Mouse (Mus musculus) spleen, adult 18-20 months (tissue): Measurements from ENCODE around the gene Kmt2e.
"Not testable (repeated sequence)": the region's sequence is repeated elsewhere in the genome, so short reads cannot be mapped to it uniquely, and the experiment has no call there.

ENCODE experiments used
- DNase-seq, 2 experiments: peaks; one replicate each; pipeline ENCODE4 v3.0.0; 2022; ENCODE audit warnings: mixed read lengths in 2 of 2

Gene Kmt2e

DNA sequence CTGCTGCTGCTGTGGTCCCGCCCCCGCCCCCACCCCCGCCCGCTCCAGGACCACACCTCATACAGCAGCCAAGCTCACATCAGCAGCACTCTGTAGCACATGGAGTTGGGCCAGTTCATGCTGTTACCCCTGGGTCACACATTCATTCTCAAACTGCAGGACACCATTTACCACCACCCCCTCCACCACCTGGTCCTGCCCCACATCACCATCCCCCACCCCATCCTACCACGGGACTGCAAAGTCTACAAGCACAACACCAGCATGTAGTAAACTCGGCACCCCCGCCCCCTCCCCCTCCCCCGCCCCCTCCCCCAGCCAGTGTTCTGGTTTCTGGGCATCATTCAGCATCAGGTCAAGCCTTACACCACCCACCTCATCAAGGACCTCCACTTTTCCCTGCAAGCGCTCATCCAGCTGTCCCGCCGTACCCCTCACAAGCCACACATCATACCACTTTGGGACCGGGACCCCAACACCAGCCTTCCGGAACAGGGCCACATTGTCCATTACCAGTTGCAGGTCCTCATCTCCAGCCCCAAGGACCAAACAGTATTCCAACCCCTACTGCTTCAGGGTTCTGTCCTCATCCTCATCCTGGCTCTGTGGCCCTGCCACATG, 68.2 kb downstream of the Kmt2e start:
- no peak for DNase-seq

DNA sequence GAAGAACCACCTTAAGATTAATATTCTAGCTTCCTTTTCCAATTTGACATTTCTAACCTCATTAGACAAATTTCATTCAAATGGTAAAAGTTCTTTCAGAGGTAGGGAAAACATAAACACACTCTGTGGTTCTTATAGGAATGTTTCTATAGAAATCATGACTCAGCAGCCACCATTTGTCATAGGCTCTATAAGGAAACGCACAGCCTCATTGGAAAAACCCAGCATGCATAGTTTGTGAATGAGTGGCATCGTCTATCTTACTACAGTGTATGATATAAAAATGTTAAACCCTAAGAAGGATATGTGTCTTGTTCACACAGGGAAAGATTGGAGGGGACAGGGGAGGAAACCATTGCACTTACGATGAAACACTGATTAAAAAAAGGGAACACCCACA, 71.3 kb downstream of the Kmt2e start:
- DNase-seq = no peak

DNA sequence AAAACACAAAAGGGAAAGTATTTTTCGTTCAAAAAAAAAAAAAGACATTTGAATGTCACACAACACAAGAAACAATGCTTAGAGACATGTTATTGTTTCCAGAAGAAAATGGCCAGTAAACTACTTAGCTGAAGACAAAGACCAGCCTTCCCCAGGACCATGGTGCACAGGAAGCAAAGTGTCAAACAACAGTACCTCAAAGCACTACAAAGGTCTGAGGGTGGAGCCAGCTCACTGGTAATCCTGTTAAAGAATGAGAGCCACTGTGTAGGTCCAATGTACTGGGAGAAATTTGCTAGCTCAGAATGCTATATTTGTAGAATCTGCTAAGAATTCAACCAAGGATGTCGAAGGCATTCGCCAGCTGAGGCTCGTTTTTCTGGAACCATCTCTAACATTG, 73.0 kb downstream of the Kmt2e start:
- DNase-seq = no peak

DNA sequence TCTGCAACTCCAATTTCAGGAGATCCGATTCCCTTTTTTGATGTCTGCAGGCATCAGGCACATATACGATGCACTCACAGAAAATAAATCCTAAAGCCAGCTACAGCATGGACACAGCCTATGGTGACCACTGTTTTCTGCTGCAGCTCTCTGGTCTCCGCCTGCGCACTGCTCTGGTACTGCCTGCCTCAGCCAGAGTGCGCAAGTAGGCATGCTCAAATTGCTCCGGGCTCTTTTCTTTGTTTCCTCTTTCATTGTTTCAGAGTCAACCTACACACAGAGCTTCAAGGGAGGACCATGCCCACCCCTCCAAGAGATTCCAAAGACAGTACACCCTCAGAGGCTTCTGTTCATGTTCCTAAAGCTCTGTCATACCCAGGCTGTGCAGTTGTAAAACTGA, 74.4 kb downstream of the Kmt2e start:
- no peak for DNase-seq

DNA sequence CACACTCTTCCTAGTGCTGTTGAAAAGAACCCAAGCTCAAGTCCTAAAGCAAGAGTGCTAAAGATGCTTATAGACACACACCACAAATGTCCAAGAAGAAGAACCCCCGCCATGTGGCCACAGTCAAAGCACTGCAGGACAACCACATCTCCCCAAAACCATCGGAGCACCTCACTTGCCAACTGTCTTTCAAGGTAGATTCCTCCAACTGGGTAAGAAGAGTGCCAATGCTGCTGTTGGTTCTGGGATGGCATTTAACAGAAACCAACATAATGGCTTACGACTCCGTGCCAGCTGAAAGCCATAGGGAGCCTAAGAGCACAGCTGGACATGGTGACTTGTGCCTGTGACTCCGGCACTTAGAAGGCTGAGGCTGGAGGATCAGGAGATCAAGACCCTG, 77.2 kb downstream of the Kmt2e start:
- DNase-seq = no peak

DNA sequence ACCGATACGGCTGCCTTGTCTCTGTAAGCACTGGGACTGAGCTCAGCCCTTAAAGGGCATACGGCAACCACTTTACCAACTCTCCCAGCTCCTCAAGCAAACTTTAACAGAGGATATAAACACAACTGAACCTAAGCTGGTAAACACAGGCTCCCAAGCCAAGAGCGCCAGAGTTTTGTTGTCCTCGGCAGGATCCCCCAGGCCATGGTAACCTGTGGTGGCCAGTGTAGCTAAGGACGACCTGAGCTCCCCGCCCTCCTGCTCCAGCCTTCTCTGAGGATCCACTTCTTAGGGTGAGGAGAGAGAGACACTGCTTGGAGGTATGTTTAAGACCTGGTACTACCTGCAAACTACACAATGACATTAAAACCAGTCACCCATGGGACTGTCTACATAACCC, 78.3 kb downstream of the Kmt2e start:
- no peak for DNase-seq

DNA sequence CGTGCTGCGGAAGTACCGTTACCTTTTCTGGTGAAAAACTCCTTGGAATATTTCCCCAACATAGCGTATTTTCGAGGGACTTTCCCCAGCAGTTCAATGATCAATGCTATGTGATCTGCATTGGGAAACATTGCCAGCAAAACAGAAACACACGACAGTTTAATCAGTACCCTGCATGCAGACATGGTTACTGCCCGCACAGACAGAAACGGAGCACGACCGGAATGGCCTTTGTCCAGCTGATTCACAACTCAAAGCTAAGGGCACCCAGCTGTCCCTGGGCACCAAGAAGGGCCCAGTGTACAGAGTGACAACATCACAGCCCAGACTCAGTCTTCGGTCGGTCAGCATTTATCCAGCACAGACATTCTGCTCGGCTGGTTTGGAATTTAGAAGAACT, 79.2 kb downstream of the Kmt2e start:
- DNase-seq = no peak

DNA sequence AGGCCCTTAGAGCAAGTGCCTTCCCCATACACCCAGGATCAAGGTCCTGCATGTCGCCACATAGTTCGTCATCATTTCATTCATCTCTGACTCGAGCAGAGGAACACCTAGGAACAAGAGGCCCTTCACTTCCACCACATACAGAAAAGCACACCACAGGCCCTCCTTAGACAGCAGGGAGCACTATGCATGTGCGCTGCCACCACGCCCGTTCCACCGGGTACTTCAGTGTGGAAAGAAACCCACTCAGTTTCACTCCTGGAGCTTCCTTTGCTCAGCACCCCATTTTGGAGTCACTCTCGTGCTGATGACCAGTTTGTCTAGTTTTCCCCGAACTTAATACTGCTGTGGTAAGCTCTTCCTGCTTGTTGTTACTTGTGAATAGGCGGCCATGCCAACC, 80.8 kb downstream of the Kmt2e start:
- DNase-seq = no peak

DNA sequence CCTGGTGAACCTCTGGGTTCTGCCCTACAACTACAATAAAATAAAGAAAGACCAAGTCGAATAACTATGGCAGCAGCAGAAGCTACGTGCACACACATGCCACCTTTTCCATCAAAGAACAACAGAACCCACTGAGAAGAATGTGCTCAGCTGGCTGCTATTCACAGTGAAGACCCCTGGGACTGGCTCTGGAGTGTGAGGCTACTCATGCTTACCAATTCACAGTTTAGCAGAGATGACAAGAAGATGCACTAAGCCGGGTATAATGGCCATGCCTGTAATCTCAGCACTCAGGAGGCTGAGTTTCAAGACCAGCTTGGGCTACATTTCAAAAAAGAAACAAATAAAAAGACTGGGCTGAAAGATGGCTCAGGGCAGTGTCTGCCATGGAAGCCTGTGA, 82.7 kb downstream of the Kmt2e start:
- no peak for DNase-seq

DNA sequence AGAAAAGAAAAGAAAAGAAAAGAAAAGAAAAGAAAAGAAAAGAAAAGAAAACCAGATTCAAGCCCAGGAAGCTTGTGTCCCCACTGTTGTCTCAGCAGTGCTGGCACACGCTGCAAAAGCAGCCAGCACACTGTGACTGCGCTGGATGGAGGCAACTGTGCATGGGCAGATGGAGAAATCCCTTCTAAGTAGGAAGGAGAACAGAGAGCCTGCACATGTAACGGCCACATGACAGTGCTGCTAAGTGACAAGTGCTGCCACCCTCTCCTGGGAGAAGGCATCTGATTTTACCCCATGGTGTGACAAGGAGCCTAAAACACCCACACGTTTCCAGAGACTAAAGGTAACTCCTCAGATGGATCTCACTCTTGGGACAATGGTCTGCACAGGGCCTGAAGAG, 83.6 kb downstream of the Kmt2e start:
- no peak for DNase-seq

DNA sequence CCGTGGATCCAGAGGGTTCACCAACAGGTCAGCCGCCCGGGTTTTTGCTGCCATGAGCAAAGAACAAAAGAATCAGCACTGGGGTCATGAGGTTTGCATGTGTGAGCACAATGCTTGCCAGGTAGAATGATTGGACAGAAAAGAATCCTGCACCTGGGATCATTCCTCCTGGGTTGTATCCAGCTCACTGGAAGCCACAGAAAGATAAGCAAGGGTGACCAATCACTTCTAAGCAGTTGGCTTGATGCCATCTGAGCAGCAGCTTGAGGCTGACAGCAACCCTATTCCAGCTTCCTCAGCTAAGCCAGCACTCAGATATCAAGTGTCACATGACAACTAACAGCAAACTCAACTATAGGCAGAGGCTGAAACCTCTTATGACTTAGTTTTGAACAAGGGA, 84.4 kb downstream of the Kmt2e start:
- DNase-seq = no peak

DNA sequence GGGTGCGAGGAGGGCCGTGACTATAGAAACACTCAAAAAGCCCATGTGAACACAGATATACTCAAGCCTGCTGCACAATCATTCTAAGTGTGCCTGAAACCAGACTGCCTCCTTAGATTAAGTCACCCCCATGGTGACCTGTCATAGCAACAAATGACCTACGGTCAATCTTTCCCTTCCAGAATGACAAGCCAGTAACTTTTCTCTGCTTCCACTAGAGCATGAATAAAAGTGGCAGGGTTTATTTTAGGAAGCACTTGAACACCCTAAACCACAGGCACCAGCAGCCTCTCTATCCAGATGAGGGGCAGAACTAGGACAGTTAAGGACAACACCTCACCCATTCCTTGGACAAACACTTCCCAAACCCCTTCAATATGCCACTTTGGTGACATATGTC, 85.4 kb downstream of the Kmt2e start:
- DNase-seq = no peak

DNA sequence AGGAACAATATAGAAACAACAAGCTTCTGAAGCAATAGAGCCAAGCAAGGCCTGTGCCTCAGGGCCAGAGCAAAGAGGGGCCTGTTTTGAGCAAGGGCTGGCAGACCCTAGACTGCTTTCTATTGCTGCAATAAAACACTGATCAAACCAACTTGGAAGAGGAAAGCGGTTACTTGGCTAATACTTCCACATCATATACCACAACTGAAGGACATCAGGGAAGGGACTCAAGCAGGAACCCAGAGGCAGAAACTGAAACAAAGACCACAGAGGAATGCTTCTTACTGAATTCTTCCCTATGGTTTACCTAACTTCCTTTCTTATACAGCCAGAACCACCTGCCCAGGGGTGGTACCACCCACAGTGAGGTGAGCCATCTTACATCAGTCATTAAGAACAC, 87.4 kb downstream of the Kmt2e start:
- no peak for DNase-seq

DNA sequence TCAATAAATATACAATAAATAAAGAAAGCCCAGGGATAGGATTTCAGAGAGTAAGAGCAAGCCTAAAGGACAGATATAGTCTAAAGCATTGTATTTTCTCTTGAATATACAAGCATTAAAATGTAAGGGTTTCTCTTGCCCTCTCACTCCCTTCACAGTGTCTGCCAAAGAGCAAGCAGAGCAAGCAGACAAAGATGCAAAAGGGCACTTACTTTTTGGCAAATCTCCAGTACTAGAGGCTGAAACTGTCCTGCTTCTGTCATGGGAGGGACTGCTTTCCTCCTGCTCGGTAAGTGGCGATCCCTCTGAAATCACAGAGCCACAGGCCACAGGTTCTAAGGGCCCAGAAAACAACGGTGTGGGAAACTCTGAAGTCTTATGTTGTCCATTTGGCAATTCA, 89.7 kb downstream of the Kmt2e start:
- DNase-seq = no peak

DNA sequence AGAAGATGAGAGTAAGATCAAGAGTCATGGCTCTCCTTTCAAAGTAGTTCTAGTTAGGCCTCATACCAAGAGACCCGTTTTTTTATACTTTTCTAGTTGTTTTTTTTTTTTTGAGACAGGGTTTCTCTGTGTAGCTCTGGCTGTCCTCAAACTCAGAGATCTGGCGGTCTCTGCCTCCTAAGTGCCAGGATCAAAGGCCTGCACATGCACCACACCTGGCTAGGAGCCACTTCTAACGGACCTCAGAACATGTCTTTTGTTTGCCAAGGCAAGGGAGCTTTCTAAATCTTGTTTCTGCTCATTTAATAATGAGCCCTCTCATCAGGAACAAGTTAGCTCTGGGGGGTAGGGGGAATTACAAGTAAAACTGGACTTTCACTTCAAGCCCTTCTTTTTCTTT, 90.4 kb downstream of the Kmt2e start:
- no peak for DNase-seq

DNA sequence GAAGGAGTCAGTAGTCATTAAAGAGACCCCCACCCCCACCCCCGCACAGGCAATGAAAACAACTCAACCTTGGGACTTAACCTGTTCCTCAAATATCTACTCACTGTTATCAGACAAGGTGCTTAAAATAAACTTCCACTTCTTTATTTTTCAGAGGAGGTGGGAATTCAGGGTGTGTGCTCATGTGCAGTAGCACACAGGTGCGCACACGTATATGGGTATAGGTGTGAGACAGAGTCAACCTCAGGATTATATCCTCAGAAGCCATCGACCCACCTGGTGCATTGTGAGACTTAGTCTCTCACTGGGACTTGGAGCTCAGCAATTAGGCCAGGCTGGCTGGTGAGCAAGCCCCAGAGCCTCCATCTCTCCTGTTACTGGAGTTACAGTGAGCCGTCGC, 96.9 kb downstream of the Kmt2e start:
- DNase-seq = no peak

DNA sequence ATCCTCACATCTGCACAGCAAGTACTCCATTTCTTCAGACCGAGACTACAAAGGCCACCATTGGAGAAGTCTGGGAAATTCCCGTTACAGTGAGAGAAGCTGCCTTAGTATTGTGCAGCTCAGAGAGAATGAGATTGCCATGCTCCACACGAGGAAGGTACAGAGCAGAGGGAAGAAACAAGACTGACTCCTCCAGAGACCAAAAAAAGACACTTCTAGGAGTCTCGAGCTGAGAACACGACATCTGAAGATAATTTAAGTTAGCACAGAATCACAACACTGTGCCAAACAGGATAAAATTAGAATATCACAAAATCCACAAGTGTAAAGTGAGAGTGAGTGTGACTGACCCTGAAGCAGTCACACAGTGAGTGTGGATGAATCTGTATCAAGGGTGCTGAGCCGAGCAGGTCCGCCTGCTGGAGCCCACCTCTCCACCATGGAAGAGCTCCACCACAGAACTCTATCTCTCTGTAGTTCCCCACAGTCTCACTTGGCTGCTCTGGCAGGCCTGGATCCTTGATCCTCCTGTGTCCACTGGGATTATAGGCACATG, 97.4 kb downstream of the Kmt2e start:
- DNase-seq = no peak

DNA sequence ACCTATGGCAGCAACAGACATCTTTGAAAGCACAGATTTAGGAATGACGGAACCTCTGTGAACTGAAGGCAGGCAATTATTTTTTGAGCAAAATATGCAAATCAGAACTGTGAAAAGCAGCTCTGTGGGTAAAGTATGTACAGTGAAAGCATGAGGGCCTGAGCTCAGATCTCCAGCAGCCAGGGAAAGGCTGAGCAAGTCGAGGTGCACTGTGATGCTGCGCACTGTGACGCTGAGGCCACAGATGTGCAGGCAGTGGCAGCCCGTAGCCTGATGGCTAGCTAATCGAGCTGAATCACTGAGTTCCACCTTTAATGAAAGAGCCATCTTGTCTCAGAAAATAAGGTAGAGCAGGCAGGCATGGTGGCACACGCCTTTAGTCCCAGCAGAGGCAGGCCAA, 101.5 kb downstream of the Kmt2e start:
- DNase-seq = no peak

DNA sequence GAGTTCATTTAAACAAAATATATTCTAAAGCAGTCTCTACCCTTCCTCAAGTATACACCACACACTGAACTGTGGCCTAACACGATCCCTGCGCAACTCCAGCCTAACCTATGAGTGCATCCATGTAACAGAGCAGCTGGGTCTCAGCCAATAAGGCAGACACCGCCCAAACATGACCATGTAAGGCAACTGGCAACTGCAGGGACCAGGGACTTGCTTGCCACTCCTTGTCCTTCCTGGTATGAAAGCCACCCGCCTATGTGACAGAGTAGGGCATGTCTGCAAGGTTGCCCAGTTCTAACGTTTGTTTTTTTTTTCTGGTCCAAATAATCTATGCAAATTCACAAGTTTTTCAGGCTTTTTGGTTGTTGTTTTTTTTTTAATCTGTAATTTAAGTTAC, 117.4 kb downstream of the Kmt2e start:
- DNase-seq = no peak

DNA sequence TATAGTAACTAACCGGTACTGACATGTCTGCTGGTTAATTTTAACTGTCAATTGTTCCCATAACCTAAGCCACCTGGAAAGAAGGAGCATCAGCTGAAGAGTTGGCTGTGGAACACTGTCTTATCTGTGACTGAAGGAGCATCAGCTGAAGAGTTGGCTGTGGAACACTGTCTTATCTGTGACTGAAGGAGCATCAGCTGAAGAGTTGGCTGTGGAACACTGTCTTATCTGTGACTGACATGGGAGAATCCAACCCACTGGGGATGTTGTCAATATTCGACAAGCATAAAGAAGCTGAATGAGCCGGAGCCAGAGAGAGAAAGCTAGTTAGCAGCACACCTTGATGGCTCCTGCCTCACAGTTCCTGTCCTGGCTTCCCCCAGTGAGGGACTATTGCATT, 119.1 kb downstream of the Kmt2e start:
- DNase-seq = not testable (repeated sequence)
